In genomic region chr6:126921111-126921881, GRCm38 (mm10) we compare ENCODE assay signal across 8 mouse cellular contexts. TPM values are rescaled to one million over a fixed set of nuclear protein-coding genes. Genes with fewer than 3 reads are reported as not detected.
DNase-seq lines count a peak whose midpoint lies in the region; ATAC-seq and TF ChIP-seq lines count a peak whose summit lies in the region.

Dyrk4 (minus strand) TSS chr6:126921839.

- DNase-seq in adrenal gland, postnatal 25 days, result peak; percentile 5
- DNase-seq in adrenal gland, postnatal 4 days (ENCODE audit: low spot score in 2 of 2), result no peak
- DNase-seq in forebrain, embryonic 14.5 days (ENCODE audit: low spot score), result peak; percentile 5
- no peak for DNase-seq in liver, embryonic 14.5 days (ENCODE audit: low read depth in 3 of 3, low spot score in 3 of 3)
- DNase-seq in neural tube, embryonic 11.5 days (ENCODE audit: low spot score), result peak; percentile 47
- DNase-seq in cerebellum, adult 9-11 months, result no peak

- H3K4me2 ChIP-seq in forebrain, embryonic 14.5 days (ENCODE audit: low read length), result no peak within 1 kb of the TSS
- peak within 1 kb of the TSS; percentile 47 for H3K4me2 ChIP-seq in hindbrain, embryonic 12.5 days (replicated peaks)
- H3K4me2 ChIP-seq in liver, embryonic 14.5 days (ENCODE audit: low read depth), result no peak within 1 kb of the TSS
- H3K4me2 ChIP-seq in neural tube, embryonic 11.5 days (ENCODE audit: low read depth), result peak within 1 kb of the TSS; percentile 19; the same call in 1 of the 2 replicates

- no peaks in the 10 kb centered on the region for H3K9me3 ChIP-seq in E14TG2a.4 (ENCODE audit: low read length)
- H3K9me3 ChIP-seq in forebrain, embryonic 14.5 days (replicated peaks; ENCODE audit: control insufficient read depth, low read length), result no peaks in the 10 kb centered on the region
- H3K9me3 ChIP-seq in hindbrain, embryonic 12.5 days (replicated peaks), result no peaks in the 10 kb centered on the region
- H3K9me3 ChIP-seq in liver, embryonic 14.5 days (ENCODE audit: control insufficient read depth, low read length), result no peaks in the 10 kb centered on the region
- H3K9me3 ChIP-seq in neural tube, embryonic 11.5 days (ENCODE audit: control insufficient read depth, low read length), result no peaks in the 10 kb centered on the region

- 5% methylated on average over 21 of the region's 21 CpGs for WGBS in forebrain, embryonic 14.5 days
- 7% methylated on average over 21 of the region's 21 CpGs for WGBS in hindbrain, embryonic 12.5 days
- 24% methylated on average over 21 of the region's 21 CpGs for WGBS in liver, embryonic 14.5 days (ENCODE audit: insufficient replicate concordance)
- 8% methylated on average over 21 of the region's 21 CpGs for WGBS in neural tube, embryonic 11.5 days

- H3K27ac ChIP-seq in forebrain, embryonic 14.5 days (ENCODE audit: low read depth, low read length), result no peak within 1 kb of the TSS
- no peak within 1 kb of the TSS for H3K27ac ChIP-seq in hindbrain, embryonic 12.5 days
- no peak within 1 kb of the TSS for H3K27ac ChIP-seq in liver, embryonic 14.5 days
- H3K27ac ChIP-seq in neural tube, embryonic 11.5 days (ENCODE audit: low read depth, low read length), result no peak within 1 kb of the TSS

- TF ChIP-seq CTCF in E14TG2a.4 (conservative IDR thresholded peaks at IDR 0.05; ENCODE audit: low read length), result no peak
- TF ChIP-seq CTCF in liver, embryonic 14.5 days (IDR thresholded peaks at IDR 0.05; ENCODE audit: low read depth), result no peak

- no peak for TF ChIP-seq EP300 in liver, embryonic 14.5 days (IDR thresholded peaks at IDR 0.05; ENCODE audit: low read depth)

- peaks cover 18% of the 10 kb centered on the region for H3K4me1 ChIP-seq in E14TG2a.4 (replicated peaks; ENCODE audit: low read depth, low read length)
- H3K4me1 ChIP-seq in forebrain, embryonic 14.5 days (ENCODE audit: control insufficient read depth, insufficient read depth, low read length), result no peaks in the 10 kb centered on the region
- peaks cover 5% of the 10 kb centered on the region; the same call in 1 of the 2 replicates for H3K4me1 ChIP-seq in hindbrain, embryonic 12.5 days
- 0 out of 4 replicates have a peak, but pooled peaks cover 0 to 3% of the 10 kb centered on the region in 2 experiments for H3K4me1 ChIP-seq in liver, embryonic 14.5 days (replicated peaks; ENCODE audit: control insufficient read depth in 2 of 2, insufficient read depth in 2 of 2, low read length in 1 of 2)
- no peaks in the 10 kb centered on the region for H3K4me1 ChIP-seq in neural tube, embryonic 11.5 days (ENCODE audit: control insufficient read depth, insufficient read depth, low read length)

- peak within 1 kb of the TSS; percentile 75 for H3K4me3 ChIP-seq in E14TG2a.4 (replicated peaks; ENCODE audit: low read length)
- H3K4me3 ChIP-seq in forebrain, embryonic 14.5 days (ENCODE audit: low read depth, low read length), result no peak within 1 kb of the TSS
- H3K4me3 ChIP-seq in hindbrain, embryonic 12.5 days, result peak within 1 kb of the TSS; percentile 19; the same call in 1 of the 2 replicates
- H3K4me3 ChIP-seq in liver, embryonic 14.5 days (ENCODE audit: insufficient read depth in 1 of 2, low read depth in 2 of 2, low read length in 2 of 2), result no peak within 1 kb of the TSS
- peak within 1 kb of the TSS; percentile 21; the same call in 1 of the 2 replicates for H3K4me3 ChIP-seq in neural tube, embryonic 11.5 days (ENCODE audit: low read depth, low read length)

- H3K27me3 ChIP-seq in E14TG2a.4 (ENCODE audit: insufficient read depth, low read length), result no peaks in the 10 kb centered on the region
- H3K27me3 ChIP-seq in forebrain, embryonic 14.5 days (replicated peaks; ENCODE audit: control insufficient read depth, insufficient read depth, low read length), result no peaks in the 10 kb centered on the region
- no peaks in the 10 kb centered on the region for H3K27me3 ChIP-seq in hindbrain, embryonic 12.5 days
- no peaks in the 10 kb centered on the region for H3K27me3 ChIP-seq in liver, embryonic 14.5 days (ENCODE audit: control insufficient read depth, insufficient read depth, low read length)
- H3K27me3 ChIP-seq in neural tube, embryonic 11.5 days (ENCODE audit: control insufficient read depth, insufficient read depth, low read length), result no peaks in the 10 kb centered on the region

- ATAC-seq in forebrain, embryonic 14.5 days, result no peak
- ATAC-seq in hindbrain, embryonic 12.5 days (ENCODE audit: low FRiP score), result no peak
- peak; percentile 35; the same call in 1 of the 2 replicates for ATAC-seq in liver, embryonic 14.5 days (ENCODE audit: insufficient read depth)
- no peak for ATAC-seq in neural tube, embryonic 11.5 days (ENCODE audit: insufficient read depth, low FRiP score, low TSS enrichment)

- peaks cover 41% of the 10 kb centered on the region for H3K36me3 ChIP-seq in E14TG2a.4 (ENCODE audit: insufficient read depth, low read length)
- H3K36me3 ChIP-seq in forebrain, embryonic 14.5 days (ENCODE audit: control insufficient read depth, insufficient read depth, low read length), result peaks cover 35% of the 10 kb centered on the region
- H3K36me3 ChIP-seq in hindbrain, embryonic 12.5 days, result peaks cover 22% of the 10 kb centered on the region
- H3K36me3 ChIP-seq in liver, embryonic 14.5 days (replicated peaks; ENCODE audit: control insufficient read depth, insufficient read depth, low read depth), result peaks cover 41% of the 10 kb centered on the region
- peaks cover 4% of the 10 kb centered on the region; the same call in 1 of the 2 replicates for H3K36me3 ChIP-seq in neural tube, embryonic 11.5 days (ENCODE audit: control insufficient read depth, insufficient read depth, low read length)

- peak within 1 kb of the TSS; percentile 29; the same call in 1 of the 2 replicates for H3K9ac ChIP-seq in forebrain, embryonic 14.5 days (ENCODE audit: low read length)
- H3K9ac ChIP-seq in hindbrain, embryonic 12.5 days, result peak within 1 kb of the TSS; percentile 25; the same call in 1 of the 2 replicates
- no peak within 1 kb of the TSS for H3K9ac ChIP-seq in liver, embryonic 14.5 days (replicated peaks)
- no peak within 1 kb of the TSS; the same call in 1 of the 2 replicates for H3K9ac ChIP-seq in neural tube, embryonic 11.5 days (ENCODE audit: low read length)

RNA-seq across cellular contexts. Expression of gene Dyrk4, which starts in this region (rescaled TPM):
- not detected in 2 replicates for total RNA-seq in adrenal gland, postnatal 25 days (2021)
- not detected for total RNA-seq in adrenal gland, postnatal 4 days (2021)
- 0.10 TPM in 1 of 2 replicates, not detected in the other for polyA plus RNA-seq in forebrain, embryonic 14.5 days (2014; fragmentation: Nextera tagmentation; extraction: Ambion mirVana)
- 0.30 TPM in 1 of 2 replicates, not detected in the other for polyA plus RNA-seq in hindbrain, embryonic 12.5 days (2016; fragmentation: Nextera tagmentation; extraction: Ambion mirVana)
- polyA plus RNA-seq in liver, embryonic 14.5 days (2012; rRNA removed), result not detected in 2 replicates
- 0.09 TPM in 1 of 2 replicates, not detected in the other for polyA plus RNA-seq in liver, embryonic 14.5 days (2014; fragmentation: Nextera tagmentation; extraction: Ambion mirVana)
- 0.11 and 0.12 TPM in 2 replicates for polyA plus RNA-seq in neural tube, embryonic 11.5 days (2014; fragmentation: Nextera tagmentation; extraction: Ambion mirVana)

Comparison
In these comparisons a context has a peak if more than half of its experiments do, and no peak if none do; other contexts are left out.
1. Peak in DNase-seq in adrenal gland, postnatal 25 days; RNA of the gene not detected or under 1 TPM.
2. Peak in DNase-seq and H3K9ac ChIP-seq in forebrain, embryonic 14.5 days; RNA of the gene not detected or under 1 TPM.
3. Peak in ATAC-seq in liver, embryonic 14.5 days; RNA of the gene not detected or under 1 TPM.
4. Peak in DNase-seq, H3K4me3 ChIP-seq and H3K4me2 ChIP-seq in neural tube, embryonic 11.5 days; RNA of the gene not detected or under 1 TPM.
5. H3K4me3 ChIP-seq: peak in E14TG2a.4 (single experiment) and hindbrain, embryonic 12.5 days (single experiment); none in forebrain, embryonic 14.5 days (single experiment) and liver, embryonic 14.5 days (0 of 2).